Mouse (Mus musculus) heart, adult 18-20 months (tissue): Measurements from ENCODE around the gene Fhl3. TPM values are rescaled to one million over a fixed set of nuclear protein-coding genes. Genes with fewer than 3 reads are reported as not detected.
A peak's percentile ranks its signal among the peaks of the same experiment; 100 is the strongest.

ENCODE experiments used
- DNase-seq, 2 experiments: peaks; one replicate each; pipeline ENCODE4 v3.0.0; 2021 to 2022; ENCODE audit warnings: mixed read lengths in 1 of 2
- long read RNA-seq, 2 experiments: library from polyadenylated mRNA; stranded (forward); transcript quantifications; one replicate each; pipeline ENCODE4 v2.0.0; 2021
- total RNA-seq, 2 experiments: library from RNA; stranded (reverse); gene quantifications; 2 replicates each; pipeline ENCODE4 v1.2.3; 2021

Fhl3 gene
- 10 to 100 TPM in 1 of 2 experiments, 1 to 10 TPM in 1; 8.2 to 13.8 TPM for total RNA-seq
- long read RNA-seq, experiment 1: 0 reads
- long read RNA-seq, experiment 2: 0 reads

GRCm38 (mm10) chr4:124700248-124700971 lies at the start of gene Fhl3:
Gene Fhl3 (plus strand): TSS chr4:124700701.
- peak; percentile 64 to 68 for DNase-seq

- no peak for DNase-seq
These were observed 47.6 kb upstream of the Fhl3 start for GRCm38 (mm10) chr4:124652886-124653285.

- DNase-seq: peak in 1 of 2 experiments; percentile 34
These were observed 44.0 kb upstream of the Fhl3 start, which contains the start of gene Pou3f1 for GRCm38 (mm10) chr4:124656518-124656853. Gene Pou3f1 (plus strand): TSS chr4:124656807.

- peak; percentile 79 to 85 for DNase-seq
These were observed 43.4 kb upstream of the Fhl3 start for GRCm38 (mm10) chr4:124656854-124657650.

- no peak for DNase-seq
These were observed 42.7 kb upstream of the Fhl3 start for GRCm38 (mm10) chr4:124657781-124658180.

GRCm38 (mm10) chr4:124658412-124658851 lies 42.1 kb upstream of the Fhl3 start:
- DNase-seq: peak in 1 of 2 experiments; percentile 38

GRCm38 (mm10) chr4:124659251-124660217 lies 41.0 kb upstream of the Fhl3 start:
- peak in 1 of 2 experiments; percentile 39 for DNase-seq

GRCm38 (mm10) chr4:124660603-124661002 lies 39.9 kb upstream of the Fhl3 start:
- DNase-seq: no peak

- no peak for DNase-seq
These were observed 37.5 kb upstream of the Fhl3 start for GRCm38 (mm10) chr4:124663034-124663433.

- no peak for DNase-seq
These were observed 36.3 kb upstream of the Fhl3 start for GRCm38 (mm10) chr4:124664185-124664584.

GRCm38 (mm10) chr4:124664604-124665003 lies 35.9 kb upstream of the Fhl3 start:
- no peak for DNase-seq

GRCm38 (mm10) chr4:124667476-124668033 lies 32.9 kb upstream of the Fhl3 start:
- DNase-seq: no peak

GRCm38 (mm10) chr4:124668078-124668477 lies 32.4 kb upstream of the Fhl3 start:
- DNase-seq: no peak

- DNase-seq: no peak
These were observed 30.3 kb upstream of the Fhl3 start for GRCm38 (mm10) chr4:124670232-124670631.

- DNase-seq: no peak
These were observed 28.9 kb upstream of the Fhl3 start for GRCm38 (mm10) chr4:124671583-124671982.

- DNase-seq: no peak
These were observed 27.9 kb upstream of the Fhl3 start for GRCm38 (mm10) chr4:124672347-124673320.

- no peak for DNase-seq
These were observed 26.0 kb upstream of the Fhl3 start for GRCm38 (mm10) chr4:124674334-124675032.

GRCm38 (mm10) chr4:124675037-124675436 lies 25.5 kb upstream of the Fhl3 start:
- peak; percentile 30 to 60 for DNase-seq

- no peak for DNase-seq
These were observed 24.5 kb upstream of the Fhl3 start for GRCm38 (mm10) chr4:124675958-124676357.

- DNase-seq: peak in 1 of 2 experiments; percentile 28
These were observed 18.2 kb upstream of the Fhl3 start for GRCm38 (mm10) chr4:124682270-124682669.
